Mouse (Mus musculus): ENCODE results near the gene Hbq1a. TPM values are rescaled to one million over a fixed set of nuclear protein-coding genes. Genes with fewer than 3 reads are reported as not detected.

The Hbq1a gene
- polyA plus RNA-seq, 1 experiment, result not detected

GRCm38 (mm10) chr11:32297866-32298531, 1.9 kb upstream of the Hbq1a start:
- no peak overlapping the region for H3K4me3 ChIP-seq (ENCODE audit: low read depth, low read length)
- TF ChIP-seq POLR2A (IDR thresholded peaks at IDR 0.05; ENCODE audit: low read depth, low read length), result no peak
- TF ChIP-seq CTCF (IDR thresholded peaks at IDR 0.05; ENCODE audit: extremely low read depth, insufficient read length, insufficient replicate concordance, low read depth, low read length), result no peak

GRCm38 (mm10) chr11:32298532-32298918, 1.3 kb upstream of the Hbq1a start:
- TF ChIP-seq POLR2A (IDR thresholded peaks at IDR 0.05; ENCODE audit: low read depth, low read length) (no peak), CTCF (IDR thresholded peaks at IDR 0.05; ENCODE audit: extremely low read depth, insufficient read length, insufficient replicate concordance, low read depth, low read length) (no peak)
- WGBS, result 95% methylated on average over 2 of the region's 2 CpGs
- Histone ChIP-seq H3K36me3 (ENCODE audit: control insufficient read depth, insufficient read depth, low read length) (no peaks in the 10 kb centered on the region), H3K27ac (ENCODE audit: insufficient read depth, low read depth, low read length) (no peak overlapping the region), H3K4me1 (ENCODE audit: control insufficient read depth, insufficient read depth, insufficient read length, low read length) (no peaks in the 10 kb centered on the region), H3K27me3 (ENCODE audit: control insufficient read depth, insufficient read depth, low read length) (no peaks in the 10 kb centered on the region), H3K4me3 (ENCODE audit: low read depth, low read length) (no peak overlapping the region)

More at GRCm38 (mm10) chr11:32297866-32298531, 1.9 kb upstream of the Hbq1a start:
- Histone ChIP-seq H3K4me1 (ENCODE audit: control insufficient read depth, insufficient read depth, insufficient read length, low read length) (no peaks in the 10 kb centered on the region), H3K27me3 (ENCODE audit: control insufficient read depth, insufficient read depth, low read length) (no peaks in the 10 kb centered on the region), H3K36me3 (ENCODE audit: control insufficient read depth, insufficient read depth, low read length) (no peaks in the 10 kb centered on the region), H3K27ac (ENCODE audit: insufficient read depth, low read depth, low read length) (no peak overlapping the region)
- 84% methylated on average over 1 of the region's 1 CpGs for WGBS

GRCm38 (mm10) chr11:32300279-32301267, 704 bp downstream of the Hbq1a start:
- no peaks in the 10 kb centered on the region for H3K36me3 ChIP-seq (ENCODE audit: control insufficient read depth, insufficient read depth, low read length)
- 46% methylated on average over 15 of the region's 17 CpGs for WGBS
- no peak overlapping the region for H3K4me3 ChIP-seq (ENCODE audit: low read depth, low read length)
- no peaks in the 10 kb centered on the region for H3K27me3 ChIP-seq (ENCODE audit: control insufficient read depth, insufficient read depth, low read length)
- no peaks in the 10 kb centered on the region for H3K4me1 ChIP-seq (ENCODE audit: control insufficient read depth, insufficient read depth, insufficient read length, low read length)
- TF ChIP-seq POLR2A (IDR thresholded peaks at IDR 0.05; ENCODE audit: low read depth, low read length), result no peak
- TF ChIP-seq CTCF (IDR thresholded peaks at IDR 0.05; ENCODE audit: extremely low read depth, insufficient read length, insufficient replicate concordance, low read depth, low read length), result no peak
- no peak overlapping the region for H3K27ac ChIP-seq (ENCODE audit: insufficient read depth, low read depth, low read length)

- Histone ChIP-seq H3K36me3 (ENCODE audit: control insufficient read depth, insufficient read depth, low read length) (no peaks in the 10 kb centered on the region), H3K27ac (ENCODE audit: insufficient read depth, low read depth, low read length) (no peak overlapping the region), H3K4me1 (ENCODE audit: control insufficient read depth, insufficient read depth, insufficient read length, low read length) (no peaks in the 10 kb centered on the region), H3K4me3 (ENCODE audit: low read depth, low read length) (no peak overlapping the region), H3K27me3 (ENCODE audit: control insufficient read depth, insufficient read depth, low read length) (no peaks in the 10 kb centered on the region)
- WGBS, result 62% methylated on average over 1 of the region's 1 CpGs
- TF ChIP-seq POLR2A (IDR thresholded peaks at IDR 0.05; ENCODE audit: low read depth, low read length), result no peak
- no peak for TF ChIP-seq CTCF (IDR thresholded peaks at IDR 0.05; ENCODE audit: extremely low read depth, insufficient read length, insufficient replicate concordance, low read depth, low read length)
Observed at GRCm38 (mm10) chr11:32301506-32301905, 1.6 kb downstream of the Hbq1a start.

- WGBS, result 40% methylated on average over 2 of the region's 2 CpGs
- TF ChIP-seq CTCF (IDR thresholded peaks at IDR 0.05; ENCODE audit: extremely low read depth, insufficient read length, insufficient replicate concordance, low read depth, low read length), result no peak
- TF ChIP-seq POLR2A (IDR thresholded peaks at IDR 0.05; ENCODE audit: low read depth, low read length), result no peak
Observed at GRCm38 (mm10) chr11:32302824-32303419, 3.1 kb downstream of the Hbq1a start.

GRCm38 (mm10) chr11:32303455-32303854, 3.6 kb downstream of the Hbq1a start:
- Histone ChIP-seq H3K27me3 (ENCODE audit: control insufficient read depth, insufficient read depth, low read length) (no peaks in the 10 kb centered on the region), H3K4me1 (ENCODE audit: control insufficient read depth, insufficient read depth, insufficient read length, low read length) (no peaks in the 10 kb centered on the region), H3K27ac (ENCODE audit: insufficient read depth, low read depth, low read length) (no peak overlapping the region), H3K36me3 (ENCODE audit: control insufficient read depth, insufficient read depth, low read length) (no peaks in the 10 kb centered on the region), H3K4me3 (ENCODE audit: low read depth, low read length) (no peak overlapping the region)
- 69% methylated on average over 1 of the region's 1 CpGs for WGBS
- TF ChIP-seq POLR2A (IDR thresholded peaks at IDR 0.05; ENCODE audit: low read depth, low read length) (no peak), CTCF (IDR thresholded peaks at IDR 0.05; ENCODE audit: extremely low read depth, insufficient read length, insufficient replicate concordance, low read depth, low read length) (no peak)

More at GRCm38 (mm10) chr11:32302824-32303419, 3.1 kb downstream of the Hbq1a start:
- Histone ChIP-seq H3K36me3 (ENCODE audit: control insufficient read depth, insufficient read depth, low read length) (no peaks in the 10 kb centered on the region), H3K4me1 (ENCODE audit: control insufficient read depth, insufficient read depth, insufficient read length, low read length) (no peaks in the 10 kb centered on the region), H3K27ac (ENCODE audit: insufficient read depth, low read depth, low read length) (no peak overlapping the region), H3K27me3 (ENCODE audit: control insufficient read depth, insufficient read depth, low read length) (no peaks in the 10 kb centered on the region), H3K4me3 (ENCODE audit: low read depth, low read length) (no peak overlapping the region)
